Mouse (Mus musculus): ENCODE data around the gene Kcnj12.

- TF ChIP-seq POLR2A (IDR thresholded peaks at IDR 0.05; ENCODE audit: low read depth, low read length) (no peak), CTCF (IDR thresholded peaks at IDR 0.05; ENCODE audit: extremely low read depth, insufficient read length, insufficient replicate concordance, low read depth, low read length) (no peak)
Observed at GRCm38 (mm10) chr11:61027160-61027559, 4.8 kb downstream of the Kcnj12 start.

Measured in small intestine, adult 2 months (tissue).